Mouse (Mus musculus): ENCODE data around the gene Nip7. TPM values are rescaled to one million over a fixed set of nuclear protein-coding genes. Genes with fewer than 3 reads are reported as not detected.
"Not testable (repeated sequence)": the region's sequence is repeated elsewhere in the genome, so short reads cannot be mapped to it uniquely, and the experiment has no call there.

Nip7 gene
- polyA plus RNA-seq, 1 experiment = 37.6 TPM

DNA sequence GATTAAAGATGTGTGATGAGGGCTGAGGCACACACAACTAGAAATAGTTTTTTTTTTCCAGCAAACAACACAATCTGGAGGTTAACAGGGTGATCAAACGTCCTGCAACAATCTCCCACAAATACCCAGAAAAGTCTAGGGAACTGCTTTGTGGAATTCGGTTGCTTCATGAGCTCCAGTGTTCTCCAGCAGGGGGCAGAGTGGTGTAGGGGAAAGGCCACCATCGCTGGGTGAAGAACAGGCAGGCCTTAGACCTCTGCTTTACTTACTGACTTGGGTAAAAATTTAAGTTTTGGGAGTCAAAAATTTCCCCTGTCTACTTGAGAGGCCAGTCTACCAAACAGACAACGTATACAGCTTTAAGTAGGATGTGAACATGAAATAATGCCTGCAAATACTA, 47.9 kb downstream of the Nip7 start:
- 21% methylated on average over 4 of the region's 4 CpGs for WGBS
- peak; percentile 15 to 68 for DNase-seq (ENCODE audit: low read depth in 1 of 2, low spot score in 2 of 2)
- no peaks in the 10 kb centered on the region for H3K4me1 ChIP-seq (ENCODE audit: control insufficient read depth, insufficient read depth, insufficient read length)

DNA sequence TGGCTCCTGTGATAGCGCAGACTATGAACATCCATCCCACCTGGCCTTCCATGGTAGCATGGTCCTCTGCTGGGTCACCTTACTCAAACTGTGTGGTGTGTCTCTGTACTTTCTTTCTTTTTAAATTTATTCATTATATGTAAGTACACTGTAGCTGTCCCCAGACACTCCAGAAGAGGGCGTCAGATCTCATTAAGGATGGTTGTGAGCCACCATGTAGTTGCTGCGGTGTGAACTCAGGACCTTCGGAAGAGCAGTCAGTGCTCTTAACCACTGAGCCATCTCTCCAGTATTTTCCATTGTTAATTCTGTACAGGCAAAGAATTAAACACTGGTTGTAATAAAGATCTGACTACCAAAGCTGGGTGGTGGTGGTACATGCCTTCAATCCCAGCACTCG, 51.4 kb downstream of the Nip7 start:
- 94% methylated on average over 5 of the region's 5 CpGs for WGBS

More for the DNA sequence above, 47.9 kb downstream of the Nip7 start:
- TF ChIP-seq CTCF (IDR thresholded peaks at IDR 0.05; ENCODE audit: extremely low read depth, insufficient read depth, insufficient read length, insufficient replicate concordance) (peak; percentile 72; the same call in 1 of the 2 replicates), POLR2A (IDR thresholded peaks at IDR 0.05; ENCODE audit: low read depth, low read length) (no peak)
- Histone ChIP-seq H3K4me3 (ENCODE audit: extremely low read depth, insufficient read depth, insufficient read length) (no peak overlapping the region), H3K27me3 (ENCODE audit: control insufficient read depth, insufficient read depth, low read length) (no peaks in the 10 kb centered on the region), H3K27ac (ENCODE audit: insufficient read depth, low read length) (no peak overlapping the region), H3K36me3 (ENCODE audit: control insufficient read depth, insufficient read depth, low read length) (no peaks in the 10 kb centered on the region)

DNA sequence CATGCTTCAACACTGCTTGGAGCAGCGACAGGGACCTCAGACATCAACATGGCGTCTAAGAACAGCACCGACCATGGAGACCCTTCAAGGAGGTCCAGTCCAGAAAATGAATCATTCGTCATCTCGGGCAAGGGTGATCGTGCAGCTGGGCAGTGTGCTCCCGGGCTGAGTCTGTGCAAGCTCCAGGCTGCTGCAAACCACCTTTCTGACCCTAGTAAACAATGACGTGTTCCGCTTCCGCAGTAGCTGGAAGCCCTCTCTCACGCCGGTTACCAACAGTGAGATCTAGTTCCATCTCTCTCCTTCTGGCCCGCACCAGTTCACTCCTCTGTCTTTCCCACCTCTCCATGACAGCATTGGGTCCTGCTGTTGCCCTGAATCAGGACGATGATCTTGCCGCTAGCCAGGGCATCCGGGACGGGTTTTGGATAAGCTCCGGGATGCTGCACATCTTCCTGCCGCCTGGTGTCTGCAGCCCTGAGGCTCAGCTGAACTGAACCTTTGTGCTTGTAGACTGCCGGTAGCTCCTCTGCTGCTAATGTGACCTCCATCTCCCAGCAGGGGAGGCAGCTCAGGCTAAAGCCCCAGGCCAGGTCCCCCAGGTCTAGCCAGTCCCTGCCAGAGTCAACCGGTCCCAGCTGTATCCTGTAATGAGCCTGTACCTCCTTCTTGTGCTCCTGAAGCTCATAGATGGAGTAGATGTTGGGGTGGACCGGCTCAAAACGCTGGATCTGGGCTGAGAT, 52.5 kb downstream of the Nip7 start:
- Histone ChIP-seq H3K4me3 (ENCODE audit: extremely low read depth, insufficient read depth, insufficient read length) (no peak overlapping the region), H3K27ac (ENCODE audit: insufficient read depth, low read length) (no peak overlapping the region), H3K36me3 (ENCODE audit: control insufficient read depth, insufficient read depth, low read length) (no peaks in the 10 kb centered on the region), H3K27me3 (ENCODE audit: control insufficient read depth, insufficient read depth, low read length) (no peaks in the 10 kb centered on the region), H3K4me1 (ENCODE audit: control insufficient read depth, insufficient read depth, insufficient read length) (no peaks in the 10 kb centered on the region)
- 82% methylated on average over 23 of the region's 23 CpGs for WGBS
- TF ChIP-seq POLR2A (IDR thresholded peaks at IDR 0.05; ENCODE audit: low read depth, low read length) (no peak), CTCF (IDR thresholded peaks at IDR 0.05; ENCODE audit: extremely low read depth, insufficient read depth, insufficient read length, insufficient replicate concordance) (no peak)
- DNase-seq (ENCODE audit: low read depth in 1 of 2, low spot score in 2 of 2) = no peak

More for the DNA sequence above, 51.4 kb downstream of the Nip7 start:
- not testable (repeated sequence) for H3K4me1 ChIP-seq (ENCODE audit: control insufficient read depth, insufficient read depth, insufficient read length); H3K4me3 ChIP-seq (ENCODE audit: extremely low read depth, insufficient read depth, insufficient read length); H3K27ac ChIP-seq (ENCODE audit: insufficient read depth, low read length); H3K27me3 ChIP-seq (ENCODE audit: control insufficient read depth, insufficient read depth, low read length); DNase-seq (ENCODE audit: low read depth in 1 of 2, low spot score in 2 of 2); H3K36me3 ChIP-seq (ENCODE audit: control insufficient read depth, insufficient read depth, low read length)

DNA sequence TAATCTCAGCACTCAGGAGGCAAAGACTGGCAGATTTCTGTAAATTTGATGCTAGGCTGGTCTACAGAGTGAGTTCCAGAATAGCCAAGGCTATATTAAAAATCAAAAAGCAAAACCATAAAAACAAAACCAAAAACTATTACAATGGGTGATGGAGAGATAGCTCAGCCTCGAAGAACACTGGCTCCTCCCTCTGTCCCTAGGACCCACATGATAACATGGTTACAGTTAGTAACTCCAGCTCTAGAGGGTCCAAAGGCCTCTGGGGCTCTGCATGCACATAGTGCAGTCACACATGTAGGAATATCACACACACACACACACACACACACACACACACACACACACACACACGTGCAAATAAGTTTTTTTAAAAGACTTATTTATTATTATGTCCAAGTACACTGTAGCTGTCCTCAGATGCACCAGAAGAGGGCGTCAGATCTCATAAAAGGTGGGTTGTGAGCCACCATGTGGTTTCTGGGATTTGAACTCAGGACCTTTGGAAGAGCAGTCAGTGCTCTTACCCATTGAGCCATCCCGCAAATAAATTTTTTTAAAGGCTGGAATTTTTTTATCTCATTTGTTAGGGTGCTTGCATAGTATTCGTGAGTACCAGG, 53.2 kb downstream of the Nip7 start:
- H3K4me1 ChIP-seq (ENCODE audit: control insufficient read depth, insufficient read depth, insufficient read length) = no peaks in the 10 kb centered on the region
- no peak overlapping the region for H3K27ac ChIP-seq (ENCODE audit: insufficient read depth, low read length)
- no peak for DNase-seq (ENCODE audit: low read depth in 1 of 2, low spot score in 2 of 2)
- WGBS = 70% methylated on average over 5 of the region's 5 CpGs
- TF ChIP-seq POLR2A (IDR thresholded peaks at IDR 0.05; ENCODE audit: low read depth, low read length) = no peak
- TF ChIP-seq CTCF (IDR thresholded peaks at IDR 0.05; ENCODE audit: extremely low read depth, insufficient read depth, insufficient read length, insufficient replicate concordance) = no peak
- no peaks in the 10 kb centered on the region for H3K27me3 ChIP-seq (ENCODE audit: control insufficient read depth, insufficient read depth, low read length)
- no peaks in the 10 kb centered on the region for H3K36me3 ChIP-seq (ENCODE audit: control insufficient read depth, insufficient read depth, low read length)
- no peak overlapping the region for H3K4me3 ChIP-seq (ENCODE audit: extremely low read depth, insufficient read depth, insufficient read length)

Other genes starting within 250 kb of the Nip7 start
- 0.11 and 0.15 TPM in 2 replicates for gene Has3, start 186.6 kb upstream of the Nip7 start, polyA plus RNA-seq (2012; rRNA removed)
- gene Utp4, start 163.2 kb upstream of the Nip7 start, polyA plus RNA-seq (2012; rRNA removed) = 13.6 and 15.5 TPM in 2 replicates
- gene Sntb2, start 121.1 kb upstream of the Nip7 start, polyA plus RNA-seq (2012; rRNA removed) = 4.9 and 5.5 TPM in 2 replicates
- 13.9 TPM in 2 replicates for gene Vps4a, start 25.7 kb upstream of the Nip7 start, polyA plus RNA-seq (2012; rRNA removed)
- 18.0 and 42.2 TPM in 2 replicates for gene Pdf, start 8.3 kb upstream of the Nip7 start, polyA plus RNA-seq (2012; rRNA removed)
- 31.6 and 32.7 TPM in 2 replicates for gene Cog8, start 188 bp upstream of the Nip7 start, polyA plus RNA-seq (2012; rRNA removed)
- 11.8 and 14.3 TPM in 2 replicates for gene Tmed6, start 8.8 kb downstream of the Nip7 start, polyA plus RNA-seq (2012; rRNA removed)
- 10.9 and 12.7 TPM in 2 replicates for gene Terf2, start 39.7 kb downstream of the Nip7 start, polyA plus RNA-seq (2012; rRNA removed)
- 24.1 and 26.3 TPM in 2 replicates for gene Cyb5b, start 93.8 kb downstream of the Nip7 start, polyA plus RNA-seq (2012; rRNA removed)
- 13.1 and 14.4 TPM in 2 replicates for gene Nfat5, start 236.6 kb downstream of the Nip7 start, polyA plus RNA-seq (2012; rRNA removed)